Mouse (Mus musculus) spleen, postnatal 4 days (tissue): ENCODE measurements around the gene Otud6a.

Source experiments
- DNase-seq, 2 experiments: peaks; one replicate each; pipeline ENCODE4 v3.0.0; 2022; ENCODE audit warnings: low spot score in 2 of 2

Gene Otud6a

GRCm38 (mm10) chrX:100428693-100429092 is at the start of gene Otud6a:
Gene Otud6a, plus strand, starts transcription at chrX:100429013.
- DNase-seq = no peak

- no peak for DNase-seq
Observed at GRCm38 (mm10) chrX:100389887-100390286, 38.9 kb upstream of the Otud6a start.

- no peak for DNase-seq
Observed at GRCm38 (mm10) chrX:100392304-100392703, 36.5 kb upstream of the Otud6a start.

GRCm38 (mm10) chrX:100394223-100394861 is 34.5 kb upstream of the Otud6a start:
- DNase-seq = no peak

- DNase-seq = no peak
Observed at GRCm38 (mm10) chrX:100395026-100395425, 33.8 kb upstream of the Otud6a start.

GRCm38 (mm10) chrX:100400900-100401299 is 27.9 kb upstream of the Otud6a start:
- no peak for DNase-seq

GRCm38 (mm10) chrX:100401657-100402056 is 27.2 kb upstream of the Otud6a start:
- DNase-seq = no peak

GRCm38 (mm10) chrX:100409245-100409644 is 19.6 kb upstream of the Otud6a start:
- no peak for DNase-seq

GRCm38 (mm10) chrX:100432311-100432710 is 3.5 kb downstream of the Otud6a start:
- DNase-seq = no peak

GRCm38 (mm10) chrX:100442617-100443016 is 13.8 kb downstream of the Otud6a start, which contains the start of gene Awat2:
Gene Awat2, minus strand, starts transcription at chrX:100442717.
- peak in 1 of 2 experiments; percentile 29 for DNase-seq

- peak in 1 of 2 experiments; percentile 23 for DNase-seq
Observed at GRCm38 (mm10) chrX:100443532-100443931, 14.7 kb downstream of the Otud6a start.

GRCm38 (mm10) chrX:100468047-100468446 is 39.2 kb downstream of the Otud6a start:
- DNase-seq = no peak

GRCm38 (mm10) chrX:100470126-100470525 is 41.3 kb downstream of the Otud6a start:
- DNase-seq = no peak

- DNase-seq = no peak
Observed at GRCm38 (mm10) chrX:100471491-100471890, 42.7 kb downstream of the Otud6a start.

- DNase-seq = no peak
Observed at GRCm38 (mm10) chrX:100475569-100476223, 46.9 kb downstream of the Otud6a start.
